Mouse (Mus musculus) C2C12 (cell line): ENCODE measurements at regions not wholly inside any gene's neighbourhood (a gene's known extent, or its start where the extent isn't known, plus 50 kb on each side); places are given as distances from the start of the nearest gene placed in this dataset.
A peak's percentile ranks its signal among the peaks of the same experiment; 100 is the strongest.

ENCODE experiments used
- H3K27me3 ChIP-seq: one replicate; pipeline ENCODE4 v1.6.1; 2011; ENCODE audit not compliant: control insufficient read depth, insufficient read depth, insufficient read length
- H3K36me3 ChIP-seq: one replicate; pipeline ENCODE4 v1.6.1; 2011; ENCODE audit not compliant: control insufficient read depth, insufficient read depth
- H3K4me3 ChIP-seq: one replicate; pipeline ENCODE4 v1.5.1; 2011; ENCODE audit warnings: mild to moderate bottlenecking, control low read depth; ENCODE audit not compliant: poor library complexity, insufficient read depth, severe bottlenecking
- H3K79me2 ChIP-seq: one replicate; pipeline ENCODE4 v1.6.1; 2011; ENCODE audit not compliant: control insufficient read depth, insufficient read depth
- H3K79me3 ChIP-seq: one replicate; pipeline ENCODE4 v1.6.1; 2011; ENCODE audit warnings: low read depth, control low read depth
- H3ac ChIP-seq: one replicate; pipeline ENCODE3; 2011; ENCODE audit warnings: low read depth; ENCODE audit not compliant: control insufficient read depth, insufficient read length
- CEBPB ChIP-seq: IDR thresholded peaks from one replicate; pipeline ENCODE4 v1.6.1; 2011; ENCODE audit warnings: low read depth, mild to moderate bottlenecking, control low read depth, moderate library complexity
- CTCF ChIP-seq: IDR thresholded peaks from one replicate; pipeline ENCODE4 v1.5.1; 2011; ENCODE audit not compliant: control insufficient read depth, insufficient read depth, insufficient read length
- FOSL1 ChIP-seq: IDR thresholded peaks from one replicate; pipeline ENCODE4 v1.8.0; 2011; ENCODE audit warnings: mild to moderate bottlenecking, low read length; ENCODE audit not compliant: poor library complexity, insufficient read depth, severe bottlenecking
- MAX ChIP-seq: IDR thresholded peaks from one replicate; pipeline ENCODE4 v1.6.1; 2011; ENCODE audit warnings: mild to moderate bottlenecking, control low read depth
- MYOD1 ChIP-seq: IDR thresholded peaks from one replicate; pipeline ENCODE4 v1.6.1; 2011; ENCODE audit warnings: low read depth; ENCODE audit not compliant: control insufficient read depth, insufficient read length
- MYOG ChIP-seq: IDR thresholded peaks from one replicate; pipeline ENCODE4 v1.6.1; 2011; ENCODE audit not compliant: control insufficient read depth, insufficient read length; ENCODE audit errors: extremely low read depth
- USF1 ChIP-seq: IDR thresholded peaks from one replicate; pipeline ENCODE4 v1.6.1; 2011; ENCODE audit warnings: low read depth, mild to moderate bottlenecking, control low read depth, moderate library complexity

DNA sequence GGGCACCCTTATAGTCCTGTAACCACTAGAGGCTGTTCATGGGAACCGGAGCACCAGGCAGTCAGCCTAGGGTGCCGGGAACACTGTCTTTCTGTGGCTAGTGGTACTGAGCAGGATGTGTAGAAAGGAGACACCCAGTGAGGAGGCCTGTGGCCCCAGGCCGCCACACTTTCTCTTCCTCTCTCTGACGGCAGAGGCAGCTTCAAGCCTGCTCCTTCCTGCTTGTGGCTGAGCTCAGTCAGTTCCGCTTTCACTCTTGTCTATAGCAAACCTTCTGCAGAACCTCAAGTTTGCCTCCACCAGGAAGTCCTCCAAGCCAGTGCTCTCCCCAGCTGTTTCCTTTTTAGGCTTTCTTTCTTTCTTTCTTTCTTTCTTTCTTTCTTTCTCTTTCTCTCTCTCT lies 197.2 kb downstream of the Uaca start:
- H3K79me3 ChIP-seq: no peaks in the 10 kb centered on the region
- H3K27me3 ChIP-seq: no peaks in the 10 kb centered on the region
- no peaks in the 10 kb centered on the region for H3K36me3 ChIP-seq
- H3ac ChIP-seq: no peak overlapping the region
- no peak overlapping the region for H3K4me3 ChIP-seq
- TF ChIP-seq MAX (no peak), USF1 (no peak), CEBPB (no peak), CTCF (no peak), MYOG (no peak), FOSL1 (no peak), MYOD1 (no peak)
- H3K79me2 ChIP-seq: no peaks in the 10 kb centered on the region

DNA sequence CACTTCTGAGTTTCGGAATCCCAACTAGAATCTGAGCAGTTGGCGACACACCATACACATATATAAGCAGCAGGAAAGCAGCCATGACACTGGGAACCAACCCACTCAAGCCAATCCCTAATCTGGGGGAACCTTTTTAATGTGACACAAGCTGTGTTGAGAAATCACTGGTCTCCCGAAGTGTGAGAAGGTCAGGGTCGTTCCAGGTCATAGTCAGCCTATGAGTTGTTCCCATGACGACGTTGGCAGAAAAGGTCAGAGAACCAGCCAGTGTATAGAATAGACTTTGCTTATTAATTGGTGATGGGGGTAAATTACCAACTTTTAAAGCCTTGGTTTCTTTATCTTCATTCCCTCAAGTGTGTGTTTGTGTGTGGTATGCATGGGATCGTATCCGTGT lies 199.3 kb downstream of the Uaca start:
- Histone ChIP-seq H3ac (no peak overlapping the region), H3K36me3 (no peaks in the 10 kb centered on the region), H3K27me3 (no peaks in the 10 kb centered on the region), H3K79me2 (no peaks in the 10 kb centered on the region), H3K4me3 (no peak overlapping the region), H3K79me3 (no peaks in the 10 kb centered on the region)
- TF ChIP-seq MYOG (no peak), FOSL1 (no peak), CEBPB (no peak), CTCF (no peak), MYOD1 (no peak), USF1 (no peak), MAX (no peak)

DNA sequence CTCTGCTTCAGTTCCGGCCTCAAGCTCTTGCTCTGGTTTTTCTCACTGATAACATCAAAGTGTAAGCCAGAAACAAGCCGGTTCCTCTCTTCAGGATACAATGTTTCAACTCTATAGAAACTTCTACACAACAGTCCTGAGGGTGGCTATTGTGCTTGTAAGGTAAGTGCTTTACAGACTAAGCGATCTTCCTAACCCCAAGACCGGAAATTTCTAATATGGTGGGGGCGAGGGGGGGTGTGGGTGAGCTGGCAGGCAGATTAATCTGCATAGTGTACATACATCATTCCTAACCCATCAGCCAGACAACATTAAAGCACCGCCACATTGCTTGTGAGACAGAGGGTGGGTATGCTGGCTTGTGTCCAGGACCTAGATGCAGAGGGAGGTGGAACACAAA lies 200.8 kb downstream of the Uaca start:
- no peak overlapping the region for H3ac ChIP-seq
- TF ChIP-seq CEBPB (no peak), CTCF (no peak), FOSL1 (no peak), MAX (no peak), MYOD1 (no peak), USF1 (no peak), MYOG (no peak)
- H3K4me3 ChIP-seq: no peak overlapping the region
- H3K27me3 ChIP-seq: no peaks in the 10 kb centered on the region
- H3K79me2 ChIP-seq: no peaks in the 10 kb centered on the region
- H3K36me3 ChIP-seq: no peaks in the 10 kb centered on the region
- H3K79me3 ChIP-seq: no peaks in the 10 kb centered on the region

DNA sequence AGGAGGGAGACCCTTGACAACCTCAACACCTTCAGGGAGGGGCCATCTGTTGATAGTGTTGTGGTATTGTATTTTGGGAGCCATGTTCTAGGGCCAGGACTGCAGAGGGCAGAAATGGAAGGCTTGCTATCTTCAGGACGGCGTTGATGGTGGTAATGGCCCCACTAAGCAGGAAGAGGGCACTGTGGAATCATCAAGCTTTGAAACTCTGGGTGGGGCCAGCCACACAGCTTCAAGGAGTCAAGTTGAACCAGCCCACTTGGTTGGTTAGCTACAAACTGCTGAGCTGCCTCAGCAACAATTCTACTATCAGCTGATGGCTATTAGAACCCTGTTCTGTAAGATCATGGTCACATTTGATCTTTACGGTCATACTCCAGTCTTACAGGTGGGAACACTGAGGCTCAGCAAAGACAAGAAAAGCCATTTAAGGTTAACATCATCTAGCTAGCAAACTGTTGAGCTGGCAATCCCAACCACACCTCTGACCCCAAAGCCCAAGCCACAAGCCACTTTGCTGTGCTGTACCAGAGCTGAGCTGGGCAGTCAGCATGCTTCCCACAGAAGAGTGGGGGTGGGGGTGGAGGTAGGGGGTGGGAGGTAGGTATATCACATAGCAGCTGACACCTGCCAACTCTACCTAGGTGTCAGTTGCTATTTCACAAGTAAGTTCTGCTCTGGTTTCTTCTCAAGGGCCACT lies 203.9 kb downstream of the Uaca start:
- no peak for TF ChIP-seq FOSL1
- TF ChIP-seq USF1: no peak
- TF ChIP-seq MYOD1: no peak
- TF ChIP-seq MYOG: no peak
- TF ChIP-seq CTCF: no peak
- TF ChIP-seq MAX: no peak
- no peak for TF ChIP-seq CEBPB
- Histone ChIP-seq H3K79me3 (no peaks in the 10 kb centered on the region), H3K36me3 (no peaks in the 10 kb centered on the region), H3K27me3 (peaks cover 3% of the 10 kb centered on the region), H3K79me2 (no peaks in the 10 kb centered on the region), H3ac (no peak overlapping the region), H3K4me3 (no peak overlapping the region)

DNA sequence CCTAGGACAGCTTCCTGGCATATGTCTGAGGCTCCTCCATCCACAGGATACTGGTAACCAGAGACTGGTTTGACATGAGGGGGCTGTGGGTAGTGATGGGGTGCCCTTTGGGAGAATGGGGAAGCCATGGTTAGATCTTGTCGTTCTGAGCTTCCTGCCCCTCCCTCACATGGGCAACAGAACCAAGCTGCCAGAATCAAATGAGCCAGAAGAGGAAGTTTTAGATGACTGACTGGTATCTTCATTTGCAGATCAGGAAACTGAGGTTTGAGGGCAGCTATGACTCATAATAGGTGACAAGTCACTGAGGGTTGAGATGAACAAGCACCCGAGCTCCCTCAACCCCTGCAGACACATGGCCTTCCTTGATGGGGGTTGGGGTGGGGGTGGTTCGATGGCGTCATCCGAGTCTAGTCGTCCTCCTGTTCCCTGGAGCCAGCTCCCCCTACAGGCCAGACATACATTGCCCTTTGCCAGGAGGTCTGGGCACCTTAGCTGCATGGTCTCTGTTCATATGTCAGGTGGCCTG lies 204.7 kb downstream of the Uaca start:
- Histone ChIP-seq H3K79me2 (no peaks in the 10 kb centered on the region), H3K4me3 (no peak overlapping the region)

DNA sequence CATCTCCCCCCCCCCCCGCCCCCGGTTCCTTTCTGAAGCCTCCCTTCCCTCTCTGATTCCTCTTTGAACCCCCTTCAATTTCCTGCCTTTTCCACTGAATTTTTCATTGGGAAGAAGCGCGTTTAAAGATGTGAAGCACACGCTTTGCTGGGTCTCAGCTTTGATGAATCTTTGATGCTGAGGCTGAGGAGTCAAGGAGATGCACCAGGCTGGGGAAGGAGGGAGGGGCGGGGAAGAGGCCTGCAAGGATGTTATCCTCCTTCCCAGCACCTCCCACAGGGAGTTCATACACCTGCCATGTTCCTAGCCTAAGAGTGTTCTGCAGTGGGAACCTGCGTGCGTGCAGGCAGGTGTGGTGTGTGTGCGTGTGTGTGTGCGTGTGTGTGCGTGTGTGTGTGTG lies 205.9 kb downstream of the Uaca start:
- peaks cover 3% of the 10 kb centered on the region for H3K27me3 ChIP-seq
- no peak for TF ChIP-seq MYOD1
- H3K79me3 ChIP-seq: no peaks in the 10 kb centered on the region
- H3ac ChIP-seq: no peak overlapping the region
- H3K36me3 ChIP-seq: no peaks in the 10 kb centered on the region
- no peak overlapping the region for H3K4me3 ChIP-seq
- H3K79me2 ChIP-seq: no peaks in the 10 kb centered on the region

More for the DNA sequence above, 204.7 kb downstream of the Uaca start:
- Histone ChIP-seq H3K27me3 (peaks cover 3% of the 10 kb centered on the region), H3K36me3 (no peaks in the 10 kb centered on the region), H3ac (no peak overlapping the region), H3K79me3 (no peaks in the 10 kb centered on the region)
- TF ChIP-seq CTCF: peak; percentile 62
- peak; percentile 54 for TF ChIP-seq MYOD1
- TF ChIP-seq MAX: peak; percentile 93
- TF ChIP-seq FOSL1: peak; percentile 47
- TF ChIP-seq USF1: peak; percentile 12
- no peak for TF ChIP-seq CEBPB
